Mouse (Mus musculus) testis, adult 2 months (tissue): ENCODE measurements around the gene Cd59b. TPM values are rescaled to one million over a fixed set of nuclear protein-coding genes. Genes with fewer than 3 reads are reported as not detected.
"Not testable (repeated sequence)": the region's sequence is repeated elsewhere in the genome, so short reads cannot be mapped to it uniquely, and the experiment has no call there.

Experiments used
- H3K27ac ChIP-seq: fragments of 200-500 bp; 2 replicates; pipeline ENCODE4 v1.5.1; 2012; ENCODE audit warnings: low read depth, low read length; ENCODE audit not compliant: control insufficient read depth, insufficient read depth
- H3K27me3 ChIP-seq: fragments of 200-500 bp; 2 replicates; pipeline ENCODE4 v1.6.1; 2012; ENCODE audit warnings: mild to moderate bottlenecking, low read length, moderate library complexity; ENCODE audit not compliant: control insufficient read depth, insufficient read depth
- H3K36me3 ChIP-seq: fragments of 200-500 bp; 2 replicates; pipeline ENCODE4 v1.6.1; 2012; ENCODE audit warnings: mild to moderate bottlenecking, low read length; ENCODE audit not compliant: control insufficient read depth, insufficient read depth
- H3K4me1 ChIP-seq: fragments of 200-500 bp; 2 replicates; pipeline ENCODE4 v1.6.1; 2012; ENCODE audit warnings: low read length; ENCODE audit not compliant: control insufficient read depth, insufficient read depth
- H3K4me3 ChIP-seq: fragments of 200-500 bp; 2 replicates; pipeline ENCODE4 v1.5.1; 2012; ENCODE audit warnings: low read depth, mild to moderate bottlenecking, low read length, moderate library complexity, mixed read lengths; ENCODE audit not compliant: control insufficient read depth
- CTCF ChIP-seq: fragments of 200-500 bp; IDR thresholded peaks from 2 replicates; pipeline ENCODE4 v1.5.1; 2012; ENCODE audit warnings: low read depth, mild to moderate bottlenecking, inconsistent platforms, low read length, moderate library complexity; ENCODE audit not compliant: control insufficient read depth, insufficient read depth, insufficient replicate concordance
- POLR2A ChIP-seq: fragments of 200-500 bp; IDR thresholded peaks from 2 replicates; pipeline ENCODE4 v1.6.1; 2012; ENCODE audit warnings: low read depth, mild to moderate bottlenecking, inconsistent platforms, low read length, moderate library complexity; ENCODE audit not compliant: control insufficient read depth
- polyA plus RNA-seq: library from polyadenylated mRNA; depleted of rRNA; stranded (reverse); fragments of >200 nt; gene quantifications from 2 replicates; pipeline ENCODE4 v1.2.3, GENCODE M21; 2012

Cd59b gene
- polyA plus RNA-seq, 1 experiment, result 27.6 TPM

GRCm38 (mm10) chr2:104104800-104105199 is 35.2 kb downstream of the Cd59b start:
- Histone ChIP-seq H3K36me3 (no peaks in the 10 kb centered on the region), H3K27ac (no peak overlapping the region), H3K27me3 (no peaks in the 10 kb centered on the region), H3K4me3 (peak overlapping the region; percentile 11), H3K4me1 (no peaks in the 10 kb centered on the region)
- TF ChIP-seq POLR2A (no peak), CTCF (no peak)

GRCm38 (mm10) chr2:104109021-104109420 is 39.4 kb downstream of the Cd59b start:
- not testable (repeated sequence) for H3K27me3 ChIP-seq, H3K4me1 ChIP-seq, H3K4me3 ChIP-seq, H3K27ac ChIP-seq, H3K36me3 ChIP-seq

GRCm38 (mm10) chr2:104109528-104109927 is 39.9 kb downstream of the Cd59b start:
- H3K36me3 ChIP-seq, result no peaks in the 10 kb centered on the region
- TF ChIP-seq CTCF (no peak), POLR2A (no peak)
- H3K4me3 ChIP-seq, result no peak overlapping the region
- no peaks in the 10 kb centered on the region for H3K27me3 ChIP-seq
- H3K27ac ChIP-seq, result no peak overlapping the region
- H3K4me1 ChIP-seq, result no peaks in the 10 kb centered on the region

GRCm38 (mm10) chr2:104110031-104110430 is 40.4 kb downstream of the Cd59b start:
- Histone ChIP-seq H3K4me3 (no peak overlapping the region), H3K36me3 (no peaks in the 10 kb centered on the region), H3K4me1 (no peaks in the 10 kb centered on the region), H3K27ac (no peak overlapping the region), H3K27me3 (no peaks in the 10 kb centered on the region)
- TF ChIP-seq POLR2A (no peak), CTCF (no peak)

GRCm38 (mm10) chr2:104111170-104111797 is 41.6 kb downstream of the Cd59b start:
- not testable (repeated sequence) for H3K4me1 ChIP-seq, H3K4me3 ChIP-seq, H3K27ac ChIP-seq, H3K36me3 ChIP-seq, H3K27me3 ChIP-seq

- not testable (repeated sequence) for H3K27me3 ChIP-seq
These were observed 43.9 kb downstream of the Cd59b start for GRCm38 (mm10) chr2:104113563-104113962.

GRCm38 (mm10) chr2:104114898-104115297 is 45.2 kb downstream of the Cd59b start:
- no peak overlapping the region for H3K4me3 ChIP-seq
- no peak overlapping the region for H3K27ac ChIP-seq
- TF ChIP-seq CTCF (no peak), POLR2A (no peak)
- no peaks in the 10 kb centered on the region for H3K4me1 ChIP-seq
- no peaks in the 10 kb centered on the region for H3K36me3 ChIP-seq
- no peaks in the 10 kb centered on the region for H3K27me3 ChIP-seq

More at GRCm38 (mm10) chr2:104113563-104113962, 43.9 kb downstream of the Cd59b start:
- not testable (repeated sequence) for H3K4me1 ChIP-seq, H3K4me3 ChIP-seq, H3K36me3 ChIP-seq, H3K27ac ChIP-seq

- not testable (repeated sequence) for H3K4me1 ChIP-seq, H3K27ac ChIP-seq, H3K36me3 ChIP-seq, H3K27me3 ChIP-seq, H3K4me3 ChIP-seq
These were observed 47.5 kb downstream of the Cd59b start for GRCm38 (mm10) chr2:104117173-104117572.
